Mouse (Mus musculus): ENCODE measurements around the gene 2700049A03Rik. TPM values are rescaled to one million over a fixed set of nuclear protein-coding genes. Genes with fewer than 3 reads are reported as not detected.

Gene 2700049A03Rik
- polyA plus RNA-seq, 1 experiment from 2014 or later = 16.3 TPM

DNA sequence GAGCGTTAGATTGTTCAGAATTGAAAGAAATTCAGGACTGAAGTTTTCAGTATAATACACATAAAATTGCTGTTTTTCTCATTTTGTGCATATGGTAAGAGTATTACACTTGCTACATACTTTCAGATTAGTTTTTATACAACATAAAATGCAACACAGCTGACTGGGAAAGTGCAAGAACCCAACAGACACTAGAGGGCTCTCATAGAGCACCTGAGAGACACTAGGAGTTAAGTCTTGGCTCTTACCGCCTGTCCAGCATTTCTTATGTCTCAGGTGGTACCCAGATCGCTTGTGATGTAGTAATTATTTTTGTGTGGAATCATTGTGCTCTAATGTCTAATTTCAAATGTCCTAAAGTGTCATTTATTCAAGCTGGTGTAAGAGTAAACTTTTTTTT, 61.0 kb downstream of the 2700049A03Rik start:
- no peaks in the 10 kb centered on the region for H3K4me1 ChIP-seq (replicated peaks)
- H3K4me2 ChIP-seq = no peak overlapping the region
- no peak overlapping the region for H3K9ac ChIP-seq
- no peak overlapping the region for H3K4me3 ChIP-seq
- no peak for ATAC-seq (ENCODE audit: low FRiP score)
- no peaks in the 10 kb centered on the region for H3K27me3 ChIP-seq
- peaks cover 38% of the 10 kb centered on the region for H3K36me3 ChIP-seq
- no peak overlapping the region for H3K27ac ChIP-seq
- no peaks in the 10 kb centered on the region for H3K9me3 ChIP-seq
- WGBS = 59% methylated on average over 3 of the region's 3 CpGs

DNA sequence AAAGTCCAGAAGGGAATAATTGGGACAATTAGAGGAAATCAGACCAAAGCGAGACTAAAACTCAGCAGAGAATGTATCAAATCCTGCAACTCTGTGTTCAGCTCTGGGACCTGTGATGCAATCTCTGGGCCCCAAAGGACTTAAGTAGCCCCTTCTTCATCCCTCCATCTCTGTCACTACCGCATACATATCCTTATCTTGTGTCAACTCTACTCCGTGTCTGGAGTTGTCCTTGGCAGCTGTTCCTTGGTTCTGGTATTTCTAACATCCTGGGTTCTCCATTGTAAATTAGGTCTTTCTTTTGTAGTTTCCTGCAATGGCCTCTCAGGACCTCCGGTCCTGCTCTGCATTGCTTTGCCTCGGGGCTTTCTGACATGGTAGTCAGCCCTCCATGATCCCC, 65.1 kb downstream of the 2700049A03Rik start:
- no peak overlapping the region for H3K4me3 ChIP-seq
- H3K36me3 ChIP-seq = peaks cover 23% of the 10 kb centered on the region
- H3K4me1 ChIP-seq (replicated peaks) = no peaks in the 10 kb centered on the region
- H3K9me3 ChIP-seq = no peaks in the 10 kb centered on the region
- no peak for ATAC-seq (ENCODE audit: low FRiP score)
- H3K27me3 ChIP-seq = no peaks in the 10 kb centered on the region
- no peak overlapping the region for H3K27ac ChIP-seq
- H3K4me2 ChIP-seq = no peak overlapping the region
- H3K9ac ChIP-seq = no peak overlapping the region
- 81% methylated on average over 5 of the region's 5 CpGs for WGBS

DNA sequence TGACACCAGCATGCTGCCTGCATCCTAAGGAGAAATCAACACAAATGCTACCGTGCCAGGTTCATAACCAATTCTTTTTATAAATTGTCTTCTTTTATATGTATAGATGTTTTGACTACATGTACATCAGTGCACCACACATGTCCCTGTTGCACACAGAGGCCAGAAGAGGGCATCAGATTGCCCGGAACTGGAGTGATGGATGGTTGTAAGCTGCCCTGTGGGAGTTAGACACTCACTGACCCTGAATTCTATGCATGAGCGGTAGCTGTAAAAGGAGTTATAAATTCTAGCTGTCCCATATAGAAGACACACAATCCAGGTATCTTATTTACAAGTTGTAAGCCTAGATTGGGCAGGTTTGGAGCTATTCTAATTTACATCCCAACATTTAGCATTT, 67.7 kb downstream of the 2700049A03Rik start:
- Histone ChIP-seq H3K4me2 (no peak overlapping the region), H3K4me3 (no peak overlapping the region), H3K27me3 (no peaks in the 10 kb centered on the region), H3K9ac (no peak overlapping the region), H3K27ac (no peak overlapping the region), H3K9me3 (no peaks in the 10 kb centered on the region), H3K4me1 (replicated peaks) (no peaks in the 10 kb centered on the region), H3K36me3 (peaks cover 21% of the 10 kb centered on the region)
- ATAC-seq (ENCODE audit: low FRiP score) = no peak
- WGBS = 63% methylated on average over 3 of the region's 3 CpGs

DNA sequence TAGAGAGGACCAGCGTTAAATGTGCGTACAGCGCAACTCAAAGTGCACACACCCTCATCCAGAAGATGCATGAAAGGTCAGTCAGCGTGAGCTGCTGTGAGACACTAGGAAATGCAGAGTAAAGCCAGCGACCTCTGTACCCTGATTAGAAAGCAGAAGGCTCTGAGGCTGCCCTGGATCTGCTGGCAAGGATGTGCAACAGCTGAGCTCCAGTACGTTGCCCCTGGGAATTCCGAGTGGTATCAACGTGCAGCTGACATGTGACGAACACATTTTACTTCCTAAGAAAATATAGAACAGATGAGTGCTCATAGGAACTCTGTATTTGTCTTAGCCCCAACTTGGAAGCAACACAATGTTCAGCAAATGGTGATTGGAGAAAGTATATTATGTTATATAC, 80.5 kb downstream of the 2700049A03Rik start:
- Histone ChIP-seq H3K9me3 (no peaks in the 10 kb centered on the region), H3K36me3 (peaks cover 37% of the 10 kb centered on the region), H3K4me2 (no peak overlapping the region), H3K27ac (no peak overlapping the region), H3K9ac (no peak overlapping the region), H3K4me1 (replicated peaks) (peaks cover 9% of the 10 kb centered on the region), H3K27me3 (no peaks in the 10 kb centered on the region), H3K4me3 (no peak overlapping the region)
- 76% methylated on average over 9 of the region's 9 CpGs for WGBS
- no peak for ATAC-seq (ENCODE audit: low FRiP score)

DNA sequence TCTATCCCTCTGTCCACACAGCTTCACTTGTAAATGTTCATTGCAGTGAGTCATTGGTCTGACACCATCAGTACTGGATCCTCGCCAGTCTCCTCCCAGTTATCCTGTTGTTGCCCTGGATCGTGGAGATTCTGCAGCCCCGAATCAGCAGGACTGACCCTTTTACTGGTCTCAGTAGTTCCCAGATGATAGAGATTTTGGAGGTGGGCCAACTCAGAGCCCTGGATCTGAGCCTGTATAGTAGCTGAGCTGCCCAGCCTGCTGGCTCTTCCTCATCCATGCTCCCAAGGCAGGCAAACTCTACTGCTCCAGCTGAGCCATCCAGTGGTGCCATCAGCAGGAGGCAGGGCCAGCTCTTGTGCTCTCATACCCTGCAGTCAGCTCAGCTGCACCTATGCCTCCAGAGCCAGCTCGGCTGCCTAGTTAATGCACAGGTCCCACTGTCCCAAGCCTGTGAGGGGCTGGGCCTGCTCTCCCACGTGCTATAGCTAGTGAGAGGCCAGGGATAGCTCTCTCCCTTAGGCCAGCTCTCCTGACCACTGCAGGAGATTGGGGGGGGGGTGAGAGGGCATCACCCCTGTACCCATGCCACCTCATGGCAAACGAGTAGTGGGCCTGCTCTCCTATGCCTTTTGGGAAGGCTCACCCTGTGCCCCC, 81.3 kb downstream of the 2700049A03Rik start:
- Histone ChIP-seq H3K4me1 (replicated peaks) (peaks cover 9% of the 10 kb centered on the region), H3K4me2 (no peak overlapping the region), H3K27ac (0 out of 2 replicates have a peak overlapping the region, but pooled peaks have one; percentile 45), H3K27me3 (no peaks in the 10 kb centered on the region), H3K9me3 (no peaks in the 10 kb centered on the region), H3K4me3 (no peak overlapping the region), H3K9ac (no peak overlapping the region), H3K36me3 (peaks cover 42% of the 10 kb centered on the region)
- ATAC-seq (ENCODE audit: low FRiP score) = peak; percentile 32; the same call in 1 of the 2 replicates
- WGBS = 75% methylated on average over 6 of the region's 6 CpGs

DNA sequence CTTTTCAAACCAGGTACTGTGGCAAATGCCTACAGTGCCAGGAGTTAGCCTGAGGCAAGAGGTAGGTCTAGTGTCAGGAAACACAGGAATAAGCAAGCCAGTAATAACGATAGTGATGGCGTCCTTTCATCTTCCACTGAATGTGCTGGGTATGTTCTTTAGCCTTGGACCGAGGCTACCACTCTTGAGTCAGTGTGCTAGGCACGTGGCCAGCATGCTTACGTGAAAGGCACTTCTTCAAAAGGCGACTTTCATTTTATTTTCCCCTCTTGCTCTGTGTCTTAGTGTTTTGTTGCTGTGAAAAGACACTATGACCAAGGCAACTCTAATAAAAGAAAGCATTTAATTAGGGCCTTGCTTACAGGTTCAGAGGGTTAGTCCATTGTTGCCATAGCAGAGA, 86.1 kb downstream of the 2700049A03Rik start:
- Histone ChIP-seq H3K4me2 (no peak overlapping the region), H3K27me3 (no peaks in the 10 kb centered on the region), H3K4me3 (no peak overlapping the region), H3K9ac (no peak overlapping the region), H3K27ac (no peak overlapping the region), H3K4me1 (replicated peaks) (peaks cover 5% of the 10 kb centered on the region), H3K36me3 (peaks cover 37% of the 10 kb centered on the region), H3K9me3 (no peaks in the 10 kb centered on the region)
- no peak for ATAC-seq (ENCODE audit: low FRiP score)
- 92% methylated on average over 6 of the region's 6 CpGs for WGBS

DNA sequence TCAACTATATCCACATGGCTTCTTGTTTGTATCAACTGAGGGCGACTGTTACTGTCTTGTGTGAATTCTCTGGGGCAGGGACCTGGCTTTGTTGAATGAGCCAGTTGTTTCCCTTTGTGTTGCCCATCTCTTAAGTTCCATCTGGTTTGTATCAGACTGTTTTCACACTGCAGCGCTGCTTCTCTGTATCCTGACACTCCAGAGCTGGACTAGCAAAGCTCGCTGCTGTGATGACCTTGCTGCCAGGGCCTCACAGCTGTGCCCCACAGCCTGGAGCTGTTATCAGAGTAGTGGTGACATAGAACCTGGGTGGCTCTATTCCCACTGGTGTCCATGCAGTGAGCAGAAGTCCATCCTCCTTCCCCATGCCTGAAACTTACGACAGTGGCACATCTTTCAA, 91.1 kb downstream of the 2700049A03Rik start:
- Histone ChIP-seq H3K27me3 (no peaks in the 10 kb centered on the region), H3K9me3 (no peaks in the 10 kb centered on the region), H3K36me3 (peaks cover 11% of the 10 kb centered on the region), H3K4me1 (replicated peaks) (no peaks in the 10 kb centered on the region), H3K27ac (no peak overlapping the region), H3K9ac (no peak overlapping the region), H3K4me3 (no peak overlapping the region), H3K4me2 (no peak overlapping the region)
- WGBS = 63% methylated on average over 4 of the region's 4 CpGs
- ATAC-seq (ENCODE audit: low FRiP score) = no peak

DNA sequence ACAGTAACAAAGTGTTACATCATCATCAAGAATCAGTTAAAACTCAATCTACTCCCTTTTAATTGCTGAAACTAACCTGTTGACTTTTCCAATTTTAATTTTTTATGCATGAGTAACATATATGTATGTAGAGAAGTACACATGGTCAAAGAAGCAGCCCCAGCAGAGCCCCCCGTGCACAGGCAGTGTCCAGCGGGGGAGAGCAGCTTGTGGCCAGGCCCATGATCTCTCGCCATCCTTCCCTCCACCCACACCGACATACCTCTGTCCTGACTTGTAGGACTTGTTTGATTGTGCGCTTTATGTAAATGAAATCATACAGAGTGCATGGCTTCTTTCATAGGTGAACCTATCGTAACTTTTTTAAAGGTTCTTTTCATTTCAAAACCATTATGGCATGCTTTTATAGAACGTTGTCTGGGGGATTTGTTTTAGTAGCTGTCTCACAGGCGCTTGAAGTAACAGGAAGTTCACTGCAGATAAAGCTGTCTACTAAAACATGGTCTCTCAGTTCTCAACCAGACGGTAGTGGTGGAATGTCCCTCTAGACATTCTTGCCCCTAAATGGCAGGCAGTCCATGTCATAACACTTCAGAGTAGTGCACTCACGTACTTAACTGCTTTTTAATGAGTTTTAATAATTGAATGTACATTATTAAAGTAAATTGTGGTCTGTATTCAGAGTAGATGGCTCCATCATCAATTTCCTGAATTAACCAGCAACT, 92.4 kb downstream of the 2700049A03Rik start:
- Histone ChIP-seq H3K27me3 (no peaks in the 10 kb centered on the region), H3K4me1 (replicated peaks) (no peaks in the 10 kb centered on the region), H3K4me3 (no peak overlapping the region), H3K36me3 (peaks cover 4% of the 10 kb centered on the region), H3K27ac (no peak overlapping the region), H3K4me2 (no peak overlapping the region), H3K9ac (no peak overlapping the region), H3K9me3 (no peaks in the 10 kb centered on the region)
- no peak for ATAC-seq (ENCODE audit: low FRiP score)
- WGBS = 78% methylated on average over 10 of the region's 10 CpGs

DNA sequence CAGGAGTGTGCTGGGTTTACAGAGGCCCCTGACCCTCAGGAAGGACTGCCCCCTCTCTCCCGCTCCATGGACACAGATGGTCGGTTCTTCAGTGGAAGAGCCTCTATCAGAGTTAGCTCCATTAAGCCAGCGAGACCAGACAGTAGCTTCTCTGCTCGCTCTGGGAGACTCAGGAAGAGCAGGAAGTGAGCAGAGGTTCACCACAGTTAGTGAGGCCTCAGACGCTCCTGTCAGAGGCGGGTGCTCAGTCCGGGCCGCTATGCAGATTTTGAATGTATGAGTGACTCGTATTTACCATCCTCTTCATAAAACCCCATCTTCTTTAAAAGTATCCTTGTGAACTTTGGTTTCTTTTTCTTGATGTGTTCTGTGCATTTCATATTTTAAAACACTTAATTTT, 94.9 kb downstream of the 2700049A03Rik start:
- Histone ChIP-seq H3K9me3 (no peaks in the 10 kb centered on the region), H3K9ac (no peak overlapping the region), H3K4me3 (no peak overlapping the region), H3K4me2 (no peak overlapping the region), H3K27ac (no peak overlapping the region), H3K27me3 (no peaks in the 10 kb centered on the region), H3K36me3 (no peaks in the 10 kb centered on the region), H3K4me1 (replicated peaks) (no peaks in the 10 kb centered on the region)
- WGBS = 89% methylated on average over 9 of the region's 9 CpGs
- ATAC-seq (ENCODE audit: low FRiP score) = no peak

DNA sequence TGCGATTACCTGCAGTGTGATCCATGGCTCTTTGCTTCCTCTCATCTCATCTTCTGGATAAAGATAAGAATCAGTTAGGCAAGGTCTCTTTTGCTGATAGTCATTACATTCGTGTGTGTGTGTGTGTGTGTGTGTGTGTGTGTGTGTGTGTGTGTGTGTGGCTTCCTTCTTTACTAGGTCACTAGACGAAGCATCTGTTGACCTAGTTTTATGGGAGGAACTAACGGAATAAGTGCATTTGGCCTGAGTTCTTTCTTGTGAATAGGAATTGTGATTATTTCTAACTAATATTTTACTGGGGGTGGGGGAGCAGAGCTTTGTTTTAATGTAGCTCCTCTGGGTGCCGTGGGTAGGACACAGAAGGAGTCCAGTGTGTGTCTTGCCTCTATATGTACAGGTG, 96.8 kb downstream of the 2700049A03Rik start:
- H3K36me3 ChIP-seq = no peaks in the 10 kb centered on the region
- no peaks in the 10 kb centered on the region for H3K27me3 ChIP-seq
- H3K4me3 ChIP-seq = no peak overlapping the region
- H3K27ac ChIP-seq = no peak overlapping the region
- H3K4me2 ChIP-seq = no peak overlapping the region
- no peak overlapping the region for H3K9ac ChIP-seq
- no peak for ATAC-seq (ENCODE audit: low FRiP score)
- 89% methylated on average over 5 of the region's 5 CpGs for WGBS
- no peaks in the 10 kb centered on the region for H3K9me3 ChIP-seq
- no peaks in the 10 kb centered on the region for H3K4me1 ChIP-seq (replicated peaks)

DNA sequence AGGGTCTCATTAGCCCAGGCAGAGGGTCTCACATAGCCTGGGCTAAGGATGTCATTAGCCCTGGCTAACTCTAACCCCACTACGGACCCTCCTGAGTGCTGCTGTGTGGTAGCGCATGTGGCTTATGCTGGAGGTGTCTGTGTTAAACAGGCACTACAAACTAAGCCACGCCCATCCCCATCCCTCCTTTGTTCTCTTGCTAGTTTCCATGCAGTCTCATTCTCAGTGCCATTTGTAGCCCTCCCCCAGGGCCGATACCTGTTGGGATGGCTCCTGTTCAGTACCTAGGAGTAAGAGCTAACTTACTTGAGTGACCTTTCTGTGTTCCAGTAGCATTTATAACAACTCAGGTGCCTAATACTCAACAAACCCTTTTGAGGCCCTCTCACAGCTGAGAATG, 100.4 kb downstream of the 2700049A03Rik start:
- WGBS = 92% methylated on average over 4 of the region's 4 CpGs
- Histone ChIP-seq H3K36me3 (peaks cover 21% of the 10 kb centered on the region), H3K4me1 (replicated peaks) (no peaks in the 10 kb centered on the region), H3K27me3 (no peaks in the 10 kb centered on the region), H3K4me2 (no peak overlapping the region), H3K27ac (no peak overlapping the region), H3K9ac (no peak overlapping the region), H3K9me3 (peaks cover 9% of the 10 kb centered on the region), H3K4me3 (no peak overlapping the region)
- no peak for ATAC-seq (ENCODE audit: low FRiP score)

DNA sequence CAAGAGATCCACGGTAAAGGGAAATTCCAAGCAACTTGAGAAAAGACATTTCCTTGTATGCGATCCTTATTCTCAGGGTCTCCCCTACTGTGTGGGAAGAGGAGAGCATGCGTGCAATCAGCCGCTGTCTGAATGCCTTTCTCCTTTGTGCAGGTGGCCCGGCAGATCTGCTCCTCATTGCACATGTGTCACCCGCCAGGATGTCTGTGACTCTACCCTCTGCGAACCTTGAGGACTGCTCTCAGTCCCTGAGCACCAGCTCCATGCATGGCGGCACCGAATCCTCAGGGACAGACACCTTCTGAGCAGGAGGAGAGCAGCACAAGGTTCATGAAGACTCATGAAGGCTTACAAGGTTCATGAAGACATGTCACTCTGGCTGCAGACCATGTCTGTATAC, 106.1 kb downstream of the 2700049A03Rik start:
- Histone ChIP-seq H3K27me3 (no peaks in the 10 kb centered on the region), H3K9me3 (peaks cover 31% of the 10 kb centered on the region), H3K9ac (no peak overlapping the region), H3K36me3 (peaks cover 46% of the 10 kb centered on the region), H3K4me3 (no peak overlapping the region), H3K27ac (no peak overlapping the region), H3K4me2 (no peak overlapping the region), H3K4me1 (replicated peaks) (no peaks in the 10 kb centered on the region)
- WGBS = 82% methylated on average over 9 of the region's 9 CpGs
- ATAC-seq (ENCODE audit: low FRiP score) = no peak
